Mouse (Mus musculus): ENCODE measurements around the gene Gsto1.

DNA sequence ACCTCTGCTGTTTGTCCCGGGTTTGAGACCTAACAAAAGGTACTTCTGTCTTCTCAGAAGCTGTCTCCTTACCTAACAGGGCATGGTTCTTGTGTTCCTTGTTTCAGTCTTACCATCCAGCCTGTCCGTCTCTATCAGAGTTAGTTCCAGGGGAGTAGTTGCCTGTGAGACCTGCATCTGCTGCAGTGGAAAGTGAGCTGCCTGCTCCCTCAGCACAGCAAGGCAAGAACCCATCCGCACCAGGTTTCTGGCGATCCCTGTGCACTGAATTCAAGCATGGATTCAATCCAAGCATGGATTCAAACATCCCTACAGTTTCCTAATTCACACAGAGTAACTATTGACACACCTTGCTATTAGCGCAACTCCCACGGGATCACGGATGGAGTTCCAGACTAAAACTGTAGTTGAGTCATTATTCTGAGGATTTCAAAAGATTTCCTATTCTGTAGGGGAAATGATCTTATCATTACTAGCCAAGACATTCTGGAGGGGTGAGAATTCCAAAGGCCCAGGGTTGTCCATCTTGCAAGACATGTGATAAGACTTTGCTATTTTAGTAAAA is 15.4 kb downstream of the Gsto1 start:
- TF ChIP-seq POLR2A (IDR thresholded peaks at IDR 0.05; ENCODE audit: low read depth, low read length): no peak
- TF ChIP-seq CTCF (IDR thresholded peaks at IDR 0.05; ENCODE audit: borderline replicate concordance, insufficient read depth, low read length): no peak
